Mouse (Mus musculus) gastrocnemius, postnatal 10 days (tissue): ENCODE measurements around the gene Commd8. TPM values are rescaled to one million over a fixed set of nuclear protein-coding genes. Genes with fewer than 3 reads are reported as not detected.
"Not testable (repeated sequence)": the region's sequence is repeated elsewhere in the genome, so short reads cannot be mapped to it uniquely, and the experiment has no call there.

Experiments used
- DNase-seq: peaks from one replicate; pipeline ENCODE4 v3.0.0; 2021; ENCODE audit warnings: mixed read lengths
- total RNA-seq, 2 experiments: library from RNA; stranded (reverse); gene quantifications; 2 replicates each; pipeline ENCODE4 v1.2.3; 2021

Commd8 gene
- total RNA-seq, 2 experiments from 2014 or later: 36.7 to 38.6 TPM

GRCm38 (mm10) chr5:72168285-72168621 lies 264 bp upstream of the Commd8 start:
- no peak for DNase-seq

- DNase-seq: no peak
Measured at GRCm38 (mm10) chr5:72164386-72164785, 3.6 kb downstream of the Commd8 start.

GRCm38 (mm10) chr5:72162855-72163254 lies 5.1 kb downstream of the Commd8 start:
- DNase-seq: no peak

GRCm38 (mm10) chr5:72160781-72161485 lies 7.1 kb downstream of the Commd8 start:
- DNase-seq: no peak

GRCm38 (mm10) chr5:72159537-72159936 lies 8.5 kb downstream of the Commd8 start:
- no peak for DNase-seq

GRCm38 (mm10) chr5:72158667-72159066 lies 9.3 kb downstream of the Commd8 start:
- no peak for DNase-seq

GRCm38 (mm10) chr5:72156598-72156997 lies 11.4 kb downstream of the Commd8 start:
- no peak for DNase-seq

- DNase-seq: not testable (repeated sequence)
Measured at GRCm38 (mm10) chr5:72155686-72156085, 12.3 kb downstream of the Commd8 start.

GRCm38 (mm10) chr5:72150870-72151269 lies 17.1 kb downstream of the Commd8 start:
- no peak for DNase-seq

- DNase-seq: no peak
Measured at GRCm38 (mm10) chr5:72148679-72149078, 19.3 kb downstream of the Commd8 start.

- no peak for DNase-seq
Measured at GRCm38 (mm10) chr5:72139619-72140018, 28.4 kb downstream of the Commd8 start.

GRCm38 (mm10) chr5:72138256-72138655 lies 29.7 kb downstream of the Commd8 start:
- DNase-seq: no peak

GRCm38 (mm10) chr5:72133906-72134305 lies 34.1 kb downstream of the Commd8 start:
- no peak for DNase-seq

GRCm38 (mm10) chr5:72126681-72127080 lies 41.3 kb downstream of the Commd8 start:
- no peak for DNase-seq

- no peak for DNase-seq
Measured at GRCm38 (mm10) chr5:72122414-72123037, 45.5 kb downstream of the Commd8 start.
